Mouse (Mus musculus) inflammation-experienced regulatory T-cells (primary cell): ENCODE data around the gene Gm29133. TPM values are rescaled to one million over a fixed set of nuclear protein-coding genes. Genes with fewer than 3 reads are reported as not detected.

Experiments
- polyA plus RNA-seq, 2 experiments: library from polyadenylated mRNA; unstranded; fragments of 100-300 nt; shearing (Covaris generic); gene quantifications; one replicate each; pipeline ENCODE4 v1.2.1; 2017

Gm29133 gene
- polyA plus RNA-seq: not detected

DNA sequence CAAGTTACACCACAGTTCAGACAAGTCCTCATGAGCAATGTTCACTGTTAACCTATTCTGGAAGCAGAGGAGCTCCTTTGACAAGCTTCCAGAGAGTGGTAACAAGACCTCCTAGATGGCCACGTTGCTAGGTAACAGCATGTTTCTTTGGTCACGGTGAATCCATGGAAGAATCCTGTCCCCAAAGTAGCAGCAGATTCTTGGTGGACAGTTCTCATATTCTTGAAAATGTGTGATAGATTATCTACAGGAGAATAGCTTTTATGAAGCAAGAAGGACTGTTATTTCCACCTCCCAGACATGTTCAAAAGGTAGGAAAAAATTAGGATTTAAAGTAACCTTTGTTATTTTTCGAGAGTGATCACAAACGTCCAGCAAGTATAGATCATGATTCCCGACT lies at the start of gene Gm29133:
Gene Gm29133 (plus strand): TSS at position 301 of the 400 bp plus-strand sequence.

Other genes starting within 250 kb of the Gm29133 start
- 100 to 1,000 TPM; 154 to 213 TPM for gene Pdcd10, start 191.3 kb upstream of the Gm29133 start, polyA plus RNA-seq
- gene Serpini1, start 190.7 kb upstream of the Gm29133 start, polyA plus RNA-seq: 10 to 100 TPM; 17.3 to 21.0 TPM
- 10 to 100 TPM; 14.2 to 19.8 TPM for gene Golim4, start 208.8 kb downstream of the Gm29133 start, polyA plus RNA-seq